Mouse (Mus musculus): ENCODE results near the gene Prdx2. TPM values are rescaled to one million over a fixed set of nuclear protein-coding genes. Genes with fewer than 3 reads are reported as not detected.

The Prdx2 gene
- polyA plus RNA-seq, 1 experiment from 2014 or later, result 1,369 TPM

Small RNAs within 50 kb of the gene (microRNA-seq; reads per million reads assigned to microRNA genes)
- not detected for gene Gm24197

Other genes starting within 250 kb of the Prdx2 start
- gene G430095P16Rik, start 246.6 kb upstream of the Prdx2 start, polyA plus RNA-seq (2015; fragmentation: Nextera tagmentation; extraction: Ambion mirVana), result 1.4 and 2.2 TPM in 2 replicates
- gene Nfix, start 169.2 kb upstream of the Prdx2 start, polyA plus RNA-seq (2015; fragmentation: Nextera tagmentation; extraction: Ambion mirVana), result 28.7 and 34.4 TPM in 2 replicates
- gene Dand5, start 146.8 kb upstream of the Prdx2 start, polyA plus RNA-seq (2015; fragmentation: Nextera tagmentation; extraction: Ambion mirVana), result 12.3 and 12.8 TPM in 2 replicates
- gene Gadd45gip1, start 138.1 kb upstream of the Prdx2 start, polyA plus RNA-seq (2015; fragmentation: Nextera tagmentation; extraction: Ambion mirVana), result 35.1 and 39.8 TPM in 2 replicates
- gene Rad23a, start 128.9 kb upstream of the Prdx2 start, polyA plus RNA-seq (2015; fragmentation: Nextera tagmentation; extraction: Ambion mirVana), result 69.9 and 74.2 TPM in 2 replicates
- 766 and 971 TPM in 2 replicates for gene Calr, start 122.7 kb upstream of the Prdx2 start, polyA plus RNA-seq (2015; fragmentation: Nextera tagmentation; extraction: Ambion mirVana)
- gene Farsa, start 112.6 kb upstream of the Prdx2 start, polyA plus RNA-seq (2015; fragmentation: Nextera tagmentation; extraction: Ambion mirVana), result 102 and 104 TPM in 2 replicates
- 16.4 and 16.6 TPM in 2 replicates for gene Syce2, start 97.5 kb upstream of the Prdx2 start, polyA plus RNA-seq (2015; fragmentation: Nextera tagmentation; extraction: Ambion mirVana)
- gene Gcdh, start 75.7 kb upstream of the Prdx2 start, polyA plus RNA-seq (2015; fragmentation: Nextera tagmentation; extraction: Ambion mirVana), result 37.2 and 37.3 TPM in 2 replicates
- gene Klf1, start 67.7 kb upstream of the Prdx2 start, polyA plus RNA-seq (2015; fragmentation: Nextera tagmentation; extraction: Ambion mirVana), result 0.90 and 0.91 TPM in 2 replicates
- gene Dnase2a, start 61.0 kb upstream of the Prdx2 start, polyA plus RNA-seq (2015; fragmentation: Nextera tagmentation; extraction: Ambion mirVana), result 4.5 and 8.8 TPM in 2 replicates
- gene Mast1, start 32.2 kb upstream of the Prdx2 start, polyA plus RNA-seq (2015; fragmentation: Nextera tagmentation; extraction: Ambion mirVana), result 62.7 and 70.3 TPM in 2 replicates
- gene Rtbdn, start 22.6 kb upstream of the Prdx2 start, polyA plus RNA-seq (2015; fragmentation: Nextera tagmentation; extraction: Ambion mirVana), result 1.4 and 1.6 TPM in 2 replicates
- gene Gm49661, start 154 bp upstream of the Prdx2 start, polyA plus RNA-seq (2015; fragmentation: Nextera tagmentation; extraction: Ambion mirVana), result not detected in 2 replicates
- 55.0 and 55.6 TPM in 2 replicates for gene Rnaseh2a, start 180 bp downstream of the Prdx2 start, polyA plus RNA-seq (2015; fragmentation: Nextera tagmentation; extraction: Ambion mirVana)
- 7.5 and 8.4 TPM in 2 replicates for gene Junb, start 9.1 kb downstream of the Prdx2 start, polyA plus RNA-seq (2015; fragmentation: Nextera tagmentation; extraction: Ambion mirVana)
- gene Hook2, start 21.0 kb downstream of the Prdx2 start, polyA plus RNA-seq (2015; fragmentation: Nextera tagmentation; extraction: Ambion mirVana), result 22.8 and 25.0 TPM in 2 replicates
- gene Best2, start 44.9 kb downstream of the Prdx2 start, polyA plus RNA-seq (2015; fragmentation: Nextera tagmentation; extraction: Ambion mirVana), result not detected in 2 replicates
- 148 and 151 TPM in 2 replicates for gene Asna1, start 55.7 kb downstream of the Prdx2 start, polyA plus RNA-seq (2015; fragmentation: Nextera tagmentation; extraction: Ambion mirVana)
- gene Trir, start 57.2 kb downstream of the Prdx2 start, polyA plus RNA-seq (2015; fragmentation: Nextera tagmentation; extraction: Ambion mirVana), result 147 and 170 TPM in 2 replicates
- gene Tnpo2, start 67.3 kb downstream of the Prdx2 start, polyA plus RNA-seq (2015; fragmentation: Nextera tagmentation; extraction: Ambion mirVana), result 49.0 and 52.7 TPM in 2 replicates
- gene Fbxw9, start 90.5 kb downstream of the Prdx2 start, polyA plus RNA-seq (2015; fragmentation: Nextera tagmentation; extraction: Ambion mirVana), result 48.6 and 50.8 TPM in 2 replicates
- gene Gm5741, start 98.4 kb downstream of the Prdx2 start, polyA plus RNA-seq (2015; fragmentation: Nextera tagmentation; extraction: Ambion mirVana), result 1.5 TPM in 1 of 2 replicates, not detected in the other
- gene Dhps, start 102.2 kb downstream of the Prdx2 start, polyA plus RNA-seq (2015; fragmentation: Nextera tagmentation; extraction: Ambion mirVana), result 86.9 and 109 TPM in 2 replicates
- 117 and 118 TPM in 2 replicates for gene Wdr83os, start 111.2 kb downstream of the Prdx2 start, polyA plus RNA-seq (2015; fragmentation: Nextera tagmentation; extraction: Ambion mirVana)
- gene Wdr83, start 111.7 kb downstream of the Prdx2 start, polyA plus RNA-seq (2015; fragmentation: Nextera tagmentation; extraction: Ambion mirVana), result 56.5 and 58.6 TPM in 2 replicates
- gene Man2b1, start 113.7 kb downstream of the Prdx2 start, polyA plus RNA-seq (2015; fragmentation: Nextera tagmentation; extraction: Ambion mirVana), result 18.7 and 19.2 TPM in 2 replicates
- 2.3 and 2.9 TPM in 2 replicates for gene Zfp791, start 153.5 kb downstream of the Prdx2 start, polyA plus RNA-seq (2015; fragmentation: Nextera tagmentation; extraction: Ambion mirVana)
- not detected in 2 replicates for gene Cks1brt, start 182.3 kb downstream of the Prdx2 start, polyA plus RNA-seq (2015; fragmentation: Nextera tagmentation; extraction: Ambion mirVana)